Mouse (Mus musculus) kidney, postnatal 14 days (tissue): Measurements from ENCODE around the gene Mgat5b.
"Not testable (repeated sequence)": the region's sequence is repeated elsewhere in the genome, so short reads cannot be mapped to it uniquely, and the experiment has no call there.

Experiments
- DNase-seq: peaks from one replicate; pipeline ENCODE4 v3.0.0; 2022; ENCODE audit warnings: mixed read lengths

Gene Mgat5b

GRCm38 (mm10) chr11:116918323-116919185 is at the start of gene Mgat5b:
Mgat5b (plus strand) TSS chr11:116918863.
- peak; percentile 85 for DNase-seq

- no peak for DNase-seq
Measured at GRCm38 (mm10) chr11:116869223-116869622, 49.4 kb upstream of the Mgat5b start.

- DNase-seq: no peak
Measured at GRCm38 (mm10) chr11:116869641-116870040, 49.0 kb upstream of the Mgat5b start.

GRCm38 (mm10) chr11:116871538-116871937 is 47.1 kb upstream of the Mgat5b start:
- no peak for DNase-seq

- no peak for DNase-seq
Measured at GRCm38 (mm10) chr11:116873987-116874386, 44.7 kb upstream of the Mgat5b start.

- no peak for DNase-seq
Measured at GRCm38 (mm10) chr11:116878454-116878853, 40.2 kb upstream of the Mgat5b start.

- DNase-seq: no peak
Measured at GRCm38 (mm10) chr11:116880839-116881238, 37.8 kb upstream of the Mgat5b start.

- no peak for DNase-seq
Measured at GRCm38 (mm10) chr11:116881440-116881839, 37.2 kb upstream of the Mgat5b start.

- no peak for DNase-seq
Measured at GRCm38 (mm10) chr11:116882446-116882845, 36.2 kb upstream of the Mgat5b start.

GRCm38 (mm10) chr11:116884061-116884460 is 34.6 kb upstream of the Mgat5b start:
- no peak for DNase-seq

GRCm38 (mm10) chr11:116885275-116886151 is 33.1 kb upstream of the Mgat5b start:
- peak; percentile 89 for DNase-seq

- no peak for DNase-seq
Measured at GRCm38 (mm10) chr11:116887136-116887535, 31.5 kb upstream of the Mgat5b start.

- no peak for DNase-seq
Measured at GRCm38 (mm10) chr11:116893532-116894442, 24.9 kb upstream of the Mgat5b start.

- DNase-seq: no peak
Measured at GRCm38 (mm10) chr11:116895402-116895801, 23.3 kb upstream of the Mgat5b start.

GRCm38 (mm10) chr11:116899247-116899646 is 19.4 kb upstream of the Mgat5b start:
- DNase-seq: no peak

- DNase-seq: not testable (repeated sequence)
Measured at GRCm38 (mm10) chr11:116902588-116902987, 16.1 kb upstream of the Mgat5b start.

GRCm38 (mm10) chr11:116905741-116906456 is 12.8 kb upstream of the Mgat5b start:
- peak; percentile 35 for DNase-seq

- no peak for DNase-seq
Measured at GRCm38 (mm10) chr11:116913573-116913972, 5.1 kb upstream of the Mgat5b start.

GRCm38 (mm10) chr11:116914267-116914885 is 4.3 kb upstream of the Mgat5b start:
- DNase-seq: no peak

- no peak for DNase-seq
Measured at GRCm38 (mm10) chr11:116915241-116915640, 3.4 kb upstream of the Mgat5b start.

GRCm38 (mm10) chr11:116917361-116917760 is 1.3 kb upstream of the Mgat5b start:
- no peak for DNase-seq
